Mouse (Mus musculus): Measurements from ENCODE around the gene Sema3a.

DNA sequence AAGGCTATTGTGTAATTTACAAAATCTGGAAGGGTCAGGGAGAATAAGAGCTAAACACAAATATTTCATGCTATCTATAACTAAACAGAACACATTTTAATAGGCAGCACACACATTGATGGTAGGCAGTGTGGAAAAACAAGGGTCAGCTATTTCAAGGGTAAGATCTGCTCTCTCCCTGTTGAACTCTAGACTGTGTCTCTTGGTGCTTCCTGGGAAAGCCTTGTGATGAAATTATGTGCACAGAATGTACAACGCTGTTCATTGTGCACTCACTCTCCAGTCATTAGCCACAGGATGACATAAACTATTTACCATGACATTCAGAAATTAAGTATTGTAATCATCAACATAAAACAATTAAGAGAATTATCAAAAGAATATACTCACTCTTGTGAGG is 486.4 kb downstream of the Sema3a start:
- TF ChIP-seq POLR2A (IDR thresholded peaks at IDR 0.05; ENCODE audit: low read depth, low read length) = no peak
- no peak for TF ChIP-seq CTCF (IDR thresholded peaks at IDR 0.05; ENCODE audit: extremely low read depth, insufficient read length, insufficient replicate concordance, low read depth, low read length)
